ENCODE assay signal across 21 mouse cellular contexts in genomic region chr3:33372806-33373205, GRCm38 (mm10).
"Had no signal": no experiment of that assay in that cellular context is flagged by ENCODE, and none has a peak within 500 bp of the region (broad histone marks: within the 10 kb centered on the region; RNA-seq: fewer than 3 reads in every experiment).

No protein-coding gene starts in this region.

- DNase-seq: kidney, adult 18-20 months; kidney, adult 9 months; kidney, postnatal 25 days; layer of hippocampus, adult 9-11 months; liver; lung, adult 18-20 months; lung, postnatal 10 days; lung, postnatal 36 days; midbrain, embryonic 14.5 days; right cerebral cortex, adult 18-20 months; right cerebral cortex, postnatal 14 days; right cerebral cortex, postnatal 4 days; thymus, postnatal 25 days had no signal

- H3K9ac ChIP-seq: limb, embryonic 13.5 days; liver, embryonic 12.5 days; liver, embryonic 15.5 days; lung, embryonic 15.5 days; stomach, embryonic 15.5 days had no signal

- H3K4me1 ChIP-seq: liver, embryonic 12.5 days; liver, embryonic 15.5 days; megakaryocyte, embryonic 14.5 days; stomach, embryonic 15.5 days had no signal

- H3K36me3 ChIP-seq: limb, embryonic 13.5 days; liver, embryonic 12.5 days; liver, embryonic 15.5 days; lung, embryonic 15.5 days; stomach, embryonic 15.5 days had no signal

- H3K27me3 ChIP-seq: limb, embryonic 13.5 days; liver, embryonic 12.5 days; liver, embryonic 15.5 days; lung, embryonic 15.5 days; megakaryocyte, embryonic 14.5 days; stomach, embryonic 15.5 days had no signal

- H3K9me3 ChIP-seq: limb, embryonic 13.5 days; liver, embryonic 12.5 days; liver, embryonic 15.5 days; lung, embryonic 15.5 days; stomach, embryonic 15.5 days had no signal

- H3K4me2 ChIP-seq: limb, embryonic 13.5 days; liver, embryonic 12.5 days; liver, embryonic 15.5 days; lung, embryonic 15.5 days; midbrain, embryonic 11.5 days; stomach, embryonic 15.5 days had no signal

- H3K27ac ChIP-seq: layer of hippocampus, adult 2 months; limb, embryonic 13.5 days; liver, embryonic 12.5 days; liver, embryonic 15.5 days; lung, embryonic 15.5 days; stomach, embryonic 15.5 days had no signal

- H3K4me3 ChIP-seq: layer of hippocampus, adult 2 months; limb, embryonic 13.5 days; liver, embryonic 12.5 days; liver, embryonic 15.5 days; lung, embryonic 15.5 days; megakaryocyte, embryonic 14.5 days; stomach, embryonic 15.5 days had no signal

- ATAC-seq: liver, embryonic 12.5 days had no signal
